Mouse (Mus musculus): ENCODE results near the gene Supt7l. TPM values are rescaled to one million over a fixed set of nuclear protein-coding genes. Genes with fewer than 3 reads are reported as not detected.

The Supt7l gene
- polyA plus RNA-seq, 1 experiment from 2014 or later, result 18.0 TPM

DNA sequence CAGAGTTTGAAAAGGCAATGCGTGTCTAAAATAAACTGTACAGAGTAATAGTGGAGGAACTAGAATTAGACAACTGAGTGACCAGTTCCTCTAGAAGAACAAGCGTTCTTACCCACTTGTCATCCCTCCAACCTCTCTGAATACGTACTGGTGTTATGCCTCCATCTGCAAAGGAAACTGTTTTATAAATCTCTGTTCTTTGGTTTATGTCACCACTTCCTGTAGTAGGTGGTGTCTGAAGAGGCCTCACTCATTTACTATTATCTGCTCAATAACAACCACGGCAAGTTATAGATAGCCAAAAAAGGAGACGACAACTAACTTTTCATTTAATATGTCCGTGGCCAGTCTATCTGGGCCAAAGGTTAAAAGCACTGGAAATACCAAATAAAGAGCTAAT, 7.1 kb downstream of the Supt7l start:
- WGBS, result 95% methylated on average over 6 of the region's 6 CpGs

GRCm38 (mm10) chr5:31512481-31512880, 15.1 kb downstream of the Supt7l start:
- ATAC-seq (ENCODE audit: low FRiP score, low TSS enrichment), result no peak
- WGBS, result 85% methylated on average over 1 of the region's 1 CpGs
- no peak for DNase-seq
- Histone ChIP-seq H3K9me3 (ENCODE audit: control insufficient read depth, low read length) (no peaks in the 10 kb centered on the region), H3K27me3 (ENCODE audit: control insufficient read depth, insufficient read depth, low read length) (no peaks in the 10 kb centered on the region), H3K9ac (replicated peaks; ENCODE audit: low read length) (no peak overlapping the region), H3K36me3 (ENCODE audit: control insufficient read depth, insufficient read depth, low read length) (peaks cover 94% of the 10 kb centered on the region), H3K4me2 (ENCODE audit: low read length) (no peak overlapping the region), H3K4me3 (replicated peaks; ENCODE audit: low read depth, low read length) (no peak overlapping the region), H3K4me1 (ENCODE audit: control insufficient read depth, insufficient read depth, low read length) (no peaks in the 10 kb centered on the region), H3K27ac (replicated peaks; ENCODE audit: low read depth, low read length) (no peak overlapping the region)

More for the DNA sequence above, 7.1 kb downstream of the Supt7l start:
- no peak for DNase-seq
- Histone ChIP-seq H3K27ac (replicated peaks; ENCODE audit: low read depth, low read length) (no peak overlapping the region), H3K4me1 (ENCODE audit: control insufficient read depth, insufficient read depth, low read length) (peaks cover under 1% of the 10 kb centered on the region), H3K27me3 (ENCODE audit: control insufficient read depth, insufficient read depth, low read length) (no peaks in the 10 kb centered on the region), H3K4me3 (replicated peaks; ENCODE audit: low read depth, low read length) (no peak overlapping the region), H3K9me3 (ENCODE audit: control insufficient read depth, low read length) (no peaks in the 10 kb centered on the region), H3K4me2 (ENCODE audit: low read length) (no peak overlapping the region), H3K36me3 (ENCODE audit: control insufficient read depth, insufficient read depth, low read length) (peaks cover 67% of the 10 kb centered on the region), H3K9ac (replicated peaks; ENCODE audit: low read length) (no peak overlapping the region)
- ATAC-seq (ENCODE audit: low FRiP score, low TSS enrichment), result no peak

- Histone ChIP-seq H3K27me3 (ENCODE audit: control insufficient read depth, insufficient read depth, low read length) (no peaks in the 10 kb centered on the region), H3K9me3 (ENCODE audit: control insufficient read depth, low read length) (no peaks in the 10 kb centered on the region), H3K4me1 (ENCODE audit: control insufficient read depth, insufficient read depth, low read length) (no peaks in the 10 kb centered on the region), H3K9ac (replicated peaks; ENCODE audit: low read length) (no peak overlapping the region), H3K27ac (replicated peaks; ENCODE audit: low read depth, low read length) (no peak overlapping the region), H3K4me3 (replicated peaks; ENCODE audit: low read depth, low read length) (no peak overlapping the region), H3K4me2 (ENCODE audit: low read length) (no peak overlapping the region), H3K36me3 (ENCODE audit: control insufficient read depth, insufficient read depth, low read length) (peaks cover 95% of the 10 kb centered on the region)
- WGBS, result 95% methylated on average over 10 of the region's 10 CpGs
- DNase-seq (no peak), ATAC-seq (ENCODE audit: low FRiP score, low TSS enrichment) (no peak)
Observed at GRCm38 (mm10) chr5:31504843-31505242, 22.8 kb downstream of the Supt7l start.

DNA sequence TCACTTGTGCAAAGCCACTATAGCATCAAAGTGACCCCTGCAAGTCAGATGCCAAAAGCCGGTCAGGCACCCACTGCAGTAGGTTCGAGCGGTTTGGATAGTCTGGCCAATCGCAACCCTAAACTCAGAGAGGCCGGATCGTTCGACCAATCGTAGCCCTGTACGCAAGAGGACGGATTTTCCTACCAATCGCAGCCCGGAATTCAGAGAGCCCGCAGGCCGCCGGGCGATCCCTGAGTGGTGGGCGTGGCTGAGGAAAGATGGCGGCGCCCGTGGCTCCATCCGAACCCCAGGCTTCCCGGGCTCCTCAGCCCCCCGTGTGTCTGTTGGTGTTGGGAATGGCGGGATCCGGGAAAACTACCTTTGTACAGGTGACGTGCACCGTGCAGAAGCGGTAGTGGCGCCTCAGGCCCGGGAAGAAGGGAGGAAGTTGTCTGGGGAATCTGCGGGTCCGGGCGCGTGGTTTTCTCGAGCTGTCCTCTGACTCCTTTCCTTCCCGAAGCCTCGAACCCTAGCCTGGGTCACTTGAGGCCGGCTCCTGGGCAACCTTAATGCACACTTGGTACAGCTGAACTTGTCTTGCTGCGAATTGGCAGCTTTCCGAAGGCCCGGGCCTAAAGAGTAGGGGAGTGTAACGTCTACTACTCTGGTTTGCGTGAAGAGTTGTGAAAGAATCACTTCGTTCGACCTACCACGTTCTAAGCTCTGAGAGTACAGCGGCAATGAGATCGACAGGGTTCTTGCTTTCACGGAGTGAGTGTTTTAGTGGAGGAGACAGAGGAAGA, 32.9 kb downstream of the Supt7l start, which contains the start of gene Gpn1:
Gene Gpn1 (plus strand): TSS at position 229 of the 785 bp plus-strand sequence.
- Histone ChIP-seq H3K4me3 (replicated peaks; ENCODE audit: low read depth, low read length) (peak within 1 kb of the TSS; percentile 90), H3K9me3 (ENCODE audit: control insufficient read depth, low read length) (no peaks in the 10 kb centered on the region), H3K4me2 (ENCODE audit: low read length) (peak within 1 kb of the TSS; percentile 87), H3K27ac (replicated peaks; ENCODE audit: low read depth, low read length) (peak within 1 kb of the TSS; percentile 61; the same call in 1 of the 2 replicates), H3K9ac (replicated peaks; ENCODE audit: low read length) (peak within 1 kb of the TSS; percentile 66), H3K27me3 (ENCODE audit: control insufficient read depth, insufficient read depth, low read length) (no peaks in the 10 kb centered on the region), H3K36me3 (ENCODE audit: control insufficient read depth, insufficient read depth, low read length) (peaks cover 32% of the 10 kb centered on the region), H3K4me1 (ENCODE audit: control insufficient read depth, insufficient read depth, low read length) (peaks cover 8% of the 10 kb centered on the region)
- ATAC-seq (ENCODE audit: low FRiP score, low TSS enrichment) (peak; percentile 99), DNase-seq (peak; percentile 97)
- under 1% methylated on average over 49 of the region's 49 CpGs for WGBS

DNA sequence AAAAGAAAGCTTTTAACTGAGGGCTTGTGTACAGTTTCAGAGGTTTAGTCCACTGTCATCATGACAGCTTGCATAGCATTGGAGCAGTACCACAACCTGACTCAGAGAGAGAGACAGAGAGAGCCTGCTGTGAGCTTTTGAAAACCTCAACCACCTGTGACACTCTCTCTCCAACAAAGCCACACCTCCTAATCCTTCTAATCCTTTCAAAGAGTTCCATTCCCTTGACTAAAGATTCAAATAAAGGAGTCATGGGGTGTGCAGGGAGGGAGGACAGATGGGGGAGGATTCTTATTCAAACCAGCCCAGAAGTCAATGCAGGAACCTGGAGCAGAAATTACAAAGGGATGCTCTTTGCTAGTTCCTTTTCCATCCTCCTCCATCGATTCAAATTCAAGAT, 35.6 kb downstream of the Supt7l start:
- Histone ChIP-seq H3K36me3 (ENCODE audit: control insufficient read depth, insufficient read depth, low read length) (peaks cover 7% of the 10 kb centered on the region; the same call in 1 of the 2 replicates), H3K9ac (replicated peaks; ENCODE audit: low read length) (no peak overlapping the region), H3K4me2 (ENCODE audit: low read length) (no peak overlapping the region), H3K4me3 (replicated peaks; ENCODE audit: low read depth, low read length) (no peak overlapping the region), H3K4me1 (ENCODE audit: control insufficient read depth, insufficient read depth, low read length) (peaks cover 8% of the 10 kb centered on the region), H3K27ac (replicated peaks; ENCODE audit: low read depth, low read length) (no peak overlapping the region), H3K27me3 (ENCODE audit: control insufficient read depth, insufficient read depth, low read length) (no peaks in the 10 kb centered on the region), H3K9me3 (ENCODE audit: control insufficient read depth, low read length) (no peaks in the 10 kb centered on the region)
- WGBS, result 52% methylated on average over 1 of the region's 1 CpGs
- DNase-seq (no peak), ATAC-seq (ENCODE audit: low FRiP score, low TSS enrichment) (no peak)

GRCm38 (mm10) chr5:31489116-31489769, 38.4 kb downstream of the Supt7l start:
- ATAC-seq (ENCODE audit: low FRiP score, low TSS enrichment) (no peak), DNase-seq (no peak)
- 68% methylated on average over 7 of the region's 7 CpGs for WGBS
- Histone ChIP-seq H3K27me3 (ENCODE audit: control insufficient read depth, insufficient read depth, low read length) (no peaks in the 10 kb centered on the region), H3K4me1 (ENCODE audit: control insufficient read depth, insufficient read depth, low read length) (no peaks in the 10 kb centered on the region), H3K4me3 (replicated peaks; ENCODE audit: low read depth, low read length) (no peak overlapping the region), H3K9ac (replicated peaks; ENCODE audit: low read length) (no peak overlapping the region), H3K36me3 (ENCODE audit: control insufficient read depth, insufficient read depth, low read length) (peaks cover 5% of the 10 kb centered on the region; the same call in 1 of the 2 replicates), H3K4me2 (ENCODE audit: low read length) (no peak overlapping the region), H3K9me3 (ENCODE audit: control insufficient read depth, low read length) (no peaks in the 10 kb centered on the region), H3K27ac (replicated peaks; ENCODE audit: low read depth, low read length) (no peak overlapping the region)

- no peaks in the 10 kb centered on the region for H3K27me3 ChIP-seq (ENCODE audit: control insufficient read depth, insufficient read depth, low read length)
- H3K9ac ChIP-seq (replicated peaks; ENCODE audit: low read length), result no peak overlapping the region
- no peaks in the 10 kb centered on the region for H3K4me1 ChIP-seq (ENCODE audit: control insufficient read depth, insufficient read depth, low read length)
- DNase-seq (no peak), ATAC-seq (ENCODE audit: low FRiP score, low TSS enrichment) (no peak)
- no peak overlapping the region for H3K27ac ChIP-seq (replicated peaks; ENCODE audit: low read depth, low read length)
- H3K4me3 ChIP-seq (replicated peaks; ENCODE audit: low read depth, low read length), result no peak overlapping the region
- peaks cover 5% of the 10 kb centered on the region for H3K36me3 ChIP-seq (ENCODE audit: control insufficient read depth, insufficient read depth, low read length)
- H3K4me2 ChIP-seq (ENCODE audit: low read length), result no peak overlapping the region
- 93% methylated on average over 3 of the region's 3 CpGs for WGBS
- H3K9me3 ChIP-seq (ENCODE audit: control insufficient read depth, low read length), result no peaks in the 10 kb centered on the region
Observed at GRCm38 (mm10) chr5:31487889-31488288, 39.7 kb downstream of the Supt7l start.

DNA sequence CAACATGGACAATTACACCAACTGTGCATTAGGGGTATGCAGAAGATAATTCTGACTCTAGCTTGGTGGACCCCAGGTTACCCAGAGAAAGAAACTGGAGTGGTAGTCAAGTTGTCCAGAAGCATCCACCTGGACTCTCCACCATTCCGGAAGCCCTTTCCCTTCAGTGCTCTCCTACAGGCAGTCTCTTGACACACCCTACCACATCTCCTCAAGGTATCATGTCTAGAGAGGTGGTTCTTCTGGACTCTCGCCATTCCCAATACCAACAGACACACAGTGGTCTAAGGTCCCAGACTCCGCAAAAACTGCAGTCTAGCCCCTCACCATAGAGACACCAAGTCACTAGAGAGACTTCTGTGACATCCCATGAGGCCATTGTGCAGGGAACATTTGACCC, 42.2 kb downstream of the Supt7l start, which contains the start of gene 4930548H24Rik:
Gene 4930548H24Rik (plus strand): TSS at position 301 of the 400 bp plus-strand sequence.
- Histone ChIP-seq H3K4me3 (replicated peaks; ENCODE audit: low read depth, low read length) (no peak within 1 kb of the TSS), H3K4me1 (ENCODE audit: control insufficient read depth, insufficient read depth, low read length) (no peaks in the 10 kb centered on the region), H3K27ac (replicated peaks; ENCODE audit: low read depth, low read length) (no peak within 1 kb of the TSS), H3K27me3 (ENCODE audit: control insufficient read depth, insufficient read depth, low read length) (no peaks in the 10 kb centered on the region), H3K9ac (replicated peaks; ENCODE audit: low read length) (no peak within 1 kb of the TSS), H3K36me3 (ENCODE audit: control insufficient read depth, insufficient read depth, low read length) (peaks cover 28% of the 10 kb centered on the region), H3K4me2 (ENCODE audit: low read length) (no peak within 1 kb of the TSS), H3K9me3 (ENCODE audit: control insufficient read depth, low read length) (no peaks in the 10 kb centered on the region)
- DNase-seq (no peak), ATAC-seq (ENCODE audit: low FRiP score, low TSS enrichment) (no peak)
- WGBS, result 97% methylated on average over 3 of the region's 3 CpGs
